Mouse (Mus musculus): Measurements from ENCODE around the gene Hmgcll1.

DNA sequence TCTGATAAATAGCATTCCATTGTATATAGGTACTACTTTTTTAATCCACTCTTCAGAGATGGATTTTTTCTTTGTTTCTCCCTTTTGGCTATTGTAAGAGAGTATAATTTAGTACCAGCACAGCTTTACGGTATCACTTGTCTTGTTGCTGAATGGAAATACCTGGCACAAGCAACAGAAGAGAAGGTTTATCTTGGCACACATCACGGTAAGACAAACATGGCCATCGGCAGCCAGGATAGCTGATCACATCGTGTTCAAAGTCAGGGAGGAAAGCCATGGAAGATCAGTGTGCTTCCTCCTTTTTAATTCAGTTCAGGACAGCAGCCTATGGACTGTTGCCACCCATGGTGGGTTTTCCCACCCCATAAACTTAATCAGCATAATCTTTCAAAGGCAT, 109.6 kb downstream of the Hmgcll1 start:
- TF ChIP-seq POLR2A (IDR thresholded peaks at IDR 0.05; ENCODE audit: low read depth, low read length) (no peak), CTCF (IDR thresholded peaks at IDR 0.05; ENCODE audit: extremely low read depth, insufficient read length, insufficient replicate concordance, low read depth, low read length) (no peak)
